Mouse (Mus musculus) small intestine, adult 2 months (tissue): ENCODE measurements around the gene Nt5dc1.

Source experiments
- CTCF ChIP-seq: fragments of 200-500 bp; IDR thresholded peaks from 2 replicates; pipeline ENCODE4 v1.5.1; 2012; ENCODE audit warnings: low read depth, mild to moderate bottlenecking, control low read depth, inconsistent platforms, low read length, moderate library complexity, mixed read lengths; ENCODE audit not compliant: insufficient replicate concordance, insufficient read length; ENCODE audit errors: extremely low read depth
- POLR2A ChIP-seq: fragments of 200-500 bp; IDR thresholded peaks from 2 replicates; pipeline ENCODE4 v1.6.1; 2012; ENCODE audit warnings: low read depth, mild to moderate bottlenecking, control low read depth, inconsistent platforms, low read length, moderate library complexity

- no peak for TF ChIP-seq POLR2A
- TF ChIP-seq CTCF: no peak
Observed at GRCm38 (mm10) chr10:34265106-34265505, 153.2 kb downstream of the Nt5dc1 start.
